Mouse (Mus musculus): Measurements from ENCODE around the gene Gdpd3. TPM values are rescaled to one million over a fixed set of nuclear protein-coding genes. Genes with fewer than 3 reads are reported as not detected.

The Gdpd3 gene
- polyA plus RNA-seq, 2 experiments from 2014 or later = 13.9 to 17.4 TPM

DNA sequence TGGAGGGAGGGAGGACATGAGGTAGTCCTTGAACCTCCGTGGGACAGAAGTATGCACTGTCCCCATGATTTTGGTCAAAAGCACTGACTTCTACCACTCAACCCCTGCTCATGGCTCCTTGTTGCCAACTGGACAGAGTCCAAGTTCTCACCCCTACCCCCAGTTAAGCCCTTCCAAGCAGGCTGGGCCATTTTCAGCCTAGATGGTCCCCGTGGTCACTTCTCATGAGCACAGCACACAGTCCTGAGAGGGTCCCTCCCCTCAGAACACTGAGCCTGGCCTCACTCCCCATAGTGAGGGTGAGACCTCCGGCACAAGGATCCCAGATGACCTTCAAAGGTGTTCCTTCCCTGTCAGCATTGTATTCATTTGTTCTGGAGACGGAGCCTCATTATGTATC is 23.0 kb downstream of the Gdpd3 start:
- ATAC-seq = no peak

DNA sequence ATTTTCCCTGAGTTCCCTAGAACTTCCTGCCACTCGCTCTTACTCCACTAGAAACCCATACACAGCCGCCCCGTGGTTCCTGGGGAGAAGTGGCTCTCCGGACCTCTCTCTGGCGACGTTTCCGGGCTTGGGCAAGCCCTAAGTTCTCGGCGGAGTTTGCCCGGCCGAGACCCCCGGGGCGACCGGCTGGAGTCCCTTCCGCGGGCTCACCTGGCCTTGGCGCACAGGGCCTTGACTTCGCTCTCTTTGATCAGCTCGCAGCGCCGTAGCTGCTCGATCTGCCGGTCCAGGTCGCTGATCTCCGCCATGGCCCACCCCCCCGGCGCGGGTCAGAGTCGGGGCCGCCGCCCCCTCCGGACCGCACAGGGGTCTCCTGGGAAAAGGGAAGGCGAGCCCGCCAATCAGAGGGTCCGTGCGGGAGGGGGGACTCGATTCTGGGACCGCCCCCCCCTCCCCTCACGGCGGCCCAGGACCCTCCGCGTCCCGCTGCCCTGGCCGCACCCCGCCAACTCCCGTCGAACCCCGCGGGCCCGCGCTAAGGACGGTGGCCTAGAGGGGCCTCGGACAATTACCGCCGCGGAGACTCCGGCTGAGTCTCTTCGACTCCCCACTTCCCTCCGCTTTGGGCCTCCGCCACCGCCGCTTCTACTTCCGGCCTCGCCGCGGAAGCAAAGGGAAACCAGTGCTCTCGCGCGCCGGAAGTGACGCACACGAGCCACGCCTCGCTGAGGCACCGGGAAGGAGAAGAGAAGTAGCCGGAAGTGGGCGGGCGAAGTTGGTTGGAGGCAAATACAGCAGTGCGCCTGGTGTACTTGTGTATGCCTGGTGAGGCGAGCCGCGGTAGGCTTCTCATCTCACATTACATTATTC is 26.0 kb downstream of the Gdpd3 start, which contains the start of gene Ppp4c:
Gene Ppp4c (minus strand): TSS at position 646 of the 870 bp plus-strand sequence.
- ATAC-seq = peak; percentile 91

DNA sequence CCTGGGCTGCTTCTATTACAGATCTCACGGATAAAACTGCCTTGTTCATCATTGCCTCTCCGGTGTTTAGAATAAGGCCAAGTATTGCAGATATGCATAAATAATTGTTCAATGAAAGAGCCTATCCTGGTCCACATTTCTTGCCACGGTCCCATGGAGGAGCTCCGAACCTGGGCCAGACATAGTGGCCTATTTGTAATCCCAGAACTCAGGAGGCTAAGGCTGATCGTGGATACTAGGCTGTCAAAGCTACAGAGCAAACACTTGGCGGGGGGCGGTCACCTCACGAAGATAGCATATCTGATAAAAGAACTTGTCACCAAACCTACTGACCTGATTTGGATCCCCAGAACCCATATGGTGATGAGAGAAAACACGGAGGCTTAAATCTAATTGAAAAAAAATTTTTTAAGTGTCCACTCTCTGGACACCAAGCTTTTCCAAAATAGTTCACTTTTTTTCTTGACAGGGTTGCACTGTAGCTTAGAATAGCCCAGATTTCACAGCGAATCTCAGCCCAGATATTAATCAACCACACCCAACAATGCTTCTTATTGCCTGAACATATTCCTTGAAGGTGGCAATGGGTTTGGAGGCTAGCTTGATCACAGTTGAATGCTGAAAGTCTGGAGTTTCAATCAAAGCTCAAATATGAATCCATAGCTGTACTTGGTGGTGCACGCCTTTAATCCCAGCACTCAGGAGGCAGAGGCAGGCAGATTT is 26.7 kb downstream of the Gdpd3 start:
- no peak for ATAC-seq

DNA sequence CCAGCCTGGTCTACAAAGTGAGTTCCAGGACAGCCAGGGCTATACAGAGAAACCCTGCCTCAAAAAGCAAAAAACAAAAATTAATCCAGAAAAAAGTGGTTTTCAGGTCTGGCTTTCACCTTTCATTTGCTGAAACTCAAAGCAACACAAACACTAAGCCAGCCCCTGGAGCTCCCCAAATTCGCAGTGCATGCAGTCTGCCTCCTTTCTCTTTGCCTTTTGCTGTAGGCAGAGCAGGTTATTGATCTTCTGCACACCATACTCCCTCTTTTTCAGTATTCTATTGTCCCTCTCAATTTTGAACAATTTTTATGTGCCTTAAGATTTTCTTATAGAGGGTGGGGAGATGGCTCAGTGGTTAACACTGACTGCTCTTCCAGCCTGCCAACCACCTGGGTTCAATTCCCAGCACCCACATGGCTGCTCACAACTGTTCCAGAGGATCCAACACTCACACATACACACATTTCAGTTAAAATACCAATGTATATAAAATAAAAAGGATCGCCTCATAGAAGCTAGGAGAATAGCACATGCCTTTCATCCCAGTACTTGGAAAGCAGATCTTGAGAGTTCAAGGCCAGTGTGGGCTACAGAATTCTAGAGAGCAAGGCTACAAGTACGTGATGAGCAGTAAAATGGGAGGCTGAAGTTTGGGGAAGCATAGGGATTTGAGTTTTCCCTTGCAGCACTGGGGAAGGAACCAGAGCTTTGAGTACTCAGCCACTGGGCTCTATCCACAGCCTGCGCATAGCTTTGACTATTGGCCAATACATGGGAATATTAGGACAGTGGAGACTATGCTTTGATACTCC is 27.5 kb downstream of the Gdpd3 start:
- no peak for ATAC-seq

DNA sequence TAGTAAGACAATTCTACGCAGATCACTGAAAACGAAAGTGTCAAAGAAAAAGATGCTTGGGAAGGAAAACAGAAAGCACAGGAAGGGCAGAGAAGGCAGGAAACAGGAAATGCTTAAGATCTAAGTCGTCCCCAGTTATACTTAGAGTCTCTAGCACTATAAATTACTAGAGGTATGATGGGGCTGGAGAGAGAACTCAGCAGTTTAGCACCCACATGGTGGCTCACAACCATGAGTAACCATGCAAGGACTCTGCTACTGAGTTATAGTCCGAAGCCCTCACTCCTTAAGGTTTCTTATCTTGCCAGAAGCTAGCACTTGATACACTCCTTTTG is 28.1 kb downstream of the Gdpd3 start:
- peak; percentile 33 for ATAC-seq

DNA sequence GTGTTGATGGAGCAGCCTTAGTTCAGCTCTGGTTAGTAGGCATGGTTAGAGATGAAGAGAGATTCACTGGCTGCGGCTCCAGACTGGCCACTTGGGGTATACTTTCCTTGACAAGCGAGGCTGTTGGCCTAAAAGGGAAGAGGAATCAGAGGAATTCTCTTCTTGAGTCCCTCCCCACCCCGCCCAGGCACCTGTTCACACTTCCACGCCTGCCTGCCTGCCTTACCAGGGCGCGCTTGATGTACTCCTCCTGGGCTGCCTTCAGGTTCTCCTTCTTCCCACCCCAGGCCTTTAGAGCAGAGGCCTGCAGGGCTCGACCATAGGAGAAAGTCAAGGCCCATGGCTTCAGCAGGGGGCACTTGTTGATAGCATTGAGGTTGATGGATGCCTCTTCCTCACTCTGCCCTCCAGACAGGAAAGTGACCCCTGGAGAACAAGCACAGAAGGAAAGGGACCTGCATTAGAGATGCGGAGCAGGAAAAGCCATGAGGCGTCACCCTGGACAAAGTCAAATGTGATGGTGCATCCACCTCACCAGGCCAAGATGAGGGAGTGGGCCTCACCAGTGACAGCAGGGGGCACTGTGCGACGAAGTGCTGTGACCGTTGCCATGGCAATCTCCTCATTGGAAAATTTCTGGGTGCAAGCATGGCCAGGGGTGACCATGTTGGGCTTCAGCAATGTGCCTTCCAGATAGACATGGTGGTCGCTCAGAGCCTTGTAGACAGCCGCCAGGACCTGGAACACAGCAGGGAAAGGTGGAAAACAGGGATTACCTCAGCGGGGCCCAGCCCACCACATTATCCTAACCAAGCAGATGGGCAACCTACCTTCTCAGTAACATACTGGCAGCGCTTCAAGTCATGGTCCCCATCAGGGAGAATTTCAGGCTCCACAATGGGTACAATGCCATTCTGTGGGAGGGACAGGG is 29.5 kb downstream of the Gdpd3 start:
- ATAC-seq = no peak

DNA sequence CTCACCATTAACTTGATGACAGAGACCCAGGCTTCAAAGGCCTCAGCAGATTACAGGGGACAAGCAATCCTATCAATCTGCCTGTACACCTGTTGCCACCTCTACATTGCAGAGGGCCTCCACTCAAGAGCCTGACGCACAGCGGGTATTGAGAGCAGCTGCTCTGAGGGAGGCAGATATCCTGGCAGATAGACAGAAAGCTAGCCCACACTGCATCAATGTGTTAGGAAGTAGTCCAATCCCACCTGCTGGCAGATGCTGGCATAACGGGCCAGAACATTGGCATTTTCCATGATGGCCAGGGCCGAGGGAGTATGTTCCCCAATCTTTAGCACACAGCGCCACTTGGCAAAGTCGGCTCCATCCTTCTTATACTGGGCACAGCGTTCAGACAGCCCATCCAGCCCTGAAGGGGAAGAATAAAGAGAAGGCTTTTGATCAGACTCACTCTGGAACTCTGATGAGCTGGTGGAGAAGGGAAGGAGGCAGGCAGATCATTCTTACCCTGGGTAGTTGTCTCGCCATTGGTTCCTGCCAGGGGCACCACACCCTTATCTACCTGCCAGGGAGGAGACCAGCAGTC is 30.3 kb downstream of the Gdpd3 start:
- no peak for ATAC-seq

DNA sequence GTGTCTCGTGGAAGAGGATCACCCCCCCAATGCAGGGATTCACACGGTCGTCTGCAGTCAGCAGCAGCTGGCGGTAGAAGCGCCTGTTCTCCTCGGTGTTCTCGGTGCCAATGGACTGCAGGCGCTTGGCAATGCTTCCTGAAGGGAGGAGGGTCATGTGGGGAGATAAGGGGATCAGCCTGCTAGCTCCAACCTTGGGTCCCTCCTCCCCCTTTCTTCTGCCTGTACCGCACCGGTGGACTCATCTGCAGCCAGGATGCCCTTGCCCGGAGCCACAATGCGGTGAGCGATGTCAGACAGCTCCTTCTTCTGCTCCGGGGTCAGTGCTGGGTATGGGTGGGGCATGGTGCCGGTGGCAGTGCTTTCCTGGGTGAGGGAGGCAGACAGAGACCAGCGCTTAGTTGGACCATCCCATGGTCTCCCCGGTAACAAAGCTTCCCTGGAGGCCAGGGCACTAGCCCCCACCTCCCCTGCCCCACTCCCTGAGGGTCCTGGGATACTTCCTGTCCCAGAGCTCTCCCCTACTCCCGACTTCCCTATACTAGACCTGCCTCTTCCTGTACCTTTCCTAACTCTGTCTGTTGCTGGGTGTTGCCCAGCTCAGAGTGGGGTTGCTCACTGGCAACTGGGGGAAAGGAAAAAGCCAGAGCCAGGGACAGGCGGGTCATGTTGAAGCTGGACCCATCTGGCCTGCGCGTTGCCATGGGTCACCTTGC is 31.4 kb downstream of the Gdpd3 start, which contains the start of gene Fam57b:
Gene Fam57b (plus strand): TSS at position 258 of the 716 bp plus-strand sequence.
- ATAC-seq = no peak

DNA sequence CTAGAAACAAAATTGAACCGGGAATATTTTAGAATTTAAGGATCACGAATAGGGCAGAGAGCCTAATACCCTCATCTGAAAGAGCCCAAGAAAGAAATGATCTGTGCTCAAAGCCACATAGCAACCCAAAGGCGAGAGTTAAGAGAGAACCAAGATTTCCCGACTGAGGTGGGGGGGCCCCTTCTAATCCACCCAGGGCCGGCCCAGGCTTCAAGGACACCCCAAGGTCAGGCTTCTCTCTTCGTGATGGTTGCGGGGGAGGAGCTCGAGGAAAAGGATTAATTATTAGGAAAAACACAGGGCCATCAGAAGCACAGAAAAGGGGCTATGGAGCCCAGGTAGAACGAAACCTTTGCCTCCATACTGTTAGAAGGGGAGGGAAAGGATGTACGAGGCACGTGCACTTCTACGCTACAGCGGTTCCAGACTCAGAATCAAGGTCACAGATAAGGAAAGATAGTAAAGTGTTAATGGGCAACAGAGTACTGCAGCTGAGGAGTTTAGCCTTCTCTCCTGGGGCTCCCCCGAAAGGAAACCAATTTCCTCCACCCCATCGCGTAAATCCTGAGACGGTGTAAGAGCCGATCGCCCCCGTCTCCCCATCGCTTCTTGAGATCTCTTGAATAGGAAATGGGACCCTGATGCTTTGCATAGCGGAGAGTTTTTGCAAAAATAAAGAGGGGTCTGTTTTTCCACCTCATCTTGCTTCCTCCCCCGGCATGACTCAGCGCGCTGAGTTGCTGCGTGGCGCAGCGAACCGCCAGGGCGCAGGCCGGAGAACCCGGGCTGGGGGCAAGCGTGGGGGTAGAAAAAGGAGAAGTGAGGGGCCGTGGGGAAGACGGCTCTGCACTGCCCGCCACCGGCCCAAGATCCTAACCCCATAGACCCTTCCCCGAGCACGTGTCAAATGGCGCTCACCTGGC is 32.3 kb downstream of the Gdpd3 start:
- peak; percentile 19 for ATAC-seq

DNA sequence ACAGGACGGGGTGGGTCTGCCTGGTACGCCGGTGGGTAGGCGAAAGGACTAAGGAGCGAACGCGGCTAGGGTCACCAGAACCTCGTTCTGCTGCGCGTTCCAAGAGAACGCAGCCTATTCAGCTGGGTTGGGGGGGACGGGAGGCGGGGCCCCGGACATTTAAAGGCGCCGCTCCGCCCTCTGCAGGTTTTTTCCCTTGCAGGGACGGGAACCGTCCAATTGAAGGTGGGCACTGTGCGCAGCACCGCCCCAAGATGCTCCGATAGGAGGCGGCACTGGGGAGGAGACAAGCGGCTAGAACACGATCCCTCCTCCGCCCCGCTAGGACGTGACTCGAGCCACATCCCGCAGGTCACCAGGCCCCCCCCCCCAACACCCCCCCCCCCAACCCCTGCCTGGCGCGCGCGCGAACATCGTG is 32.9 kb downstream of the Gdpd3 start:
- peak; percentile 88 for ATAC-seq

DNA sequence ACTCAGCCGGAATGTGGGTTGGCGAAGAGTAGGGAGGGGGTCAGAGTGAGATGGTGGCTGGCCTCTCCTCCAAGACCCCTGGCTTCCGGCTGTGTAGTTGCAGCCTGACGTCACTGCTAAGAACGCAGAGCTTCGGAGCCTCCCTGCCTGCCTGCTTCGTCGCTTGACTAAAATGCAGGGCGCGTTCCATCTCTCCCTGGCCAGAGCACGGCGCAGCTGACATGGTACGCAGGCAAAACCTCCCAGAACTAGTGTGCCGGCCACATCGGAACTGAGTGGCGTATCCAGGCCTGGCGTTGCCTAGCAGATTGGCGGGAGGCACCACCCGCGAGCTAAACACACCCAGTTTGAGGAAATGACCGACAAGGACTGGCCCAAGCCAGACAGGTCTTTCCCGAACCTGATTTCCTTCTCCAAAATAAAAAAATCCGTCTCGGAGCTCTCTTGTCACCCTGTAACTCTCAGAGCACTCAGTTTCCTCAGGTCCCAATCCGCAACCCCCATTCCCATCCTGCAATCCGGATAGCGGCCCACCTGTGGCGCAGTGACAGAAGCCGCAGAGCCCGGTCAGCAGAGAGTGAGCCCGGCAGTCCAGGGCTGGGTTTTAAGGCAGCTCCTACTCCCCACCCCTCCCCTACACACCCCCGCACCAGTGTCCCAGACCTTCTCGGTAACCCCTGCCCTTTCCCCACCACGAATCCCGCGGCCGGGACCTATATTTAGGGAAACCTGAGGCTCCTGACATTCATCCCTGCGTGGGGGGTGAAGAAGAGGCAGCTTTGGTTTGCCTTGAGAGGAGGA is 33.5 kb downstream of the Gdpd3 start:
- peak; percentile 74 for ATAC-seq

DNA sequence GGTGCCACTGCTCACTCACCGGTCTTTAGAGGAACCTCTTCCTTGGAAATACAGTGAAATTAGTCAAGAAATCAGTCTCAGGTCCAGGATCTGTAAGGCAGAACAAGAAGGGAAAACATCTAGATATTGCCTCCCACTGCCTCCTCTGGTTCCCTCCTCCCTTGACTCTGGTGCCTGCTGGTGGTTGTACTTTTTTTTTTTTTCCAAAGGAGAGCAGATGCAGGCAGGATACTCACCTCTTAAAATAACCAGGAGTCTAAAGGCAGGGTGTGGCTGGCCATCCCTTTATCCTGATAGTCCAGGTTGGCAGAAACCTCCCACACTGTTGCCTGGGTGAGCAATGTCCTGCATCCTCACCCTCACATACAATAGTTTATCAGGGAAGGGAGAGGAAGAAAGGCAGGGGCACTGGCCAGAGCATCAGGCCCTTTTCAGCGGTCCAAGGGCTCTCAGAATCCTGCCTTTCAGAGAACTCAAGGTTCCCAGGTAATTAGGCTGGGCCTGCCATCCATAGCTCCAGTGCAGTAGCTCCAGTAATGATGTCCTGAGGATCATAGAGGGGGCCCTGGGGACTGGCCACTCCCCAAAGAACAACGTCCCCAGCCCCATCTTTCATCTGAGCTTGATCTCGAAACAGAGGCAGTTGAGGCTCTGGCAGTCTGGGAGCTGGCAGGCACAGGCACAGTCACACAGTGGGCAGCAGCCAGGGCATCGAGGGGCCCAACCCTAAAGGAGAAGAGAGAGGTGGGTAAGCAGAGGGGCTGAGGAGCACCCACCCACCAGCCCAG is 34.3 kb downstream of the Gdpd3 start:
- ATAC-seq = no peak

DNA sequence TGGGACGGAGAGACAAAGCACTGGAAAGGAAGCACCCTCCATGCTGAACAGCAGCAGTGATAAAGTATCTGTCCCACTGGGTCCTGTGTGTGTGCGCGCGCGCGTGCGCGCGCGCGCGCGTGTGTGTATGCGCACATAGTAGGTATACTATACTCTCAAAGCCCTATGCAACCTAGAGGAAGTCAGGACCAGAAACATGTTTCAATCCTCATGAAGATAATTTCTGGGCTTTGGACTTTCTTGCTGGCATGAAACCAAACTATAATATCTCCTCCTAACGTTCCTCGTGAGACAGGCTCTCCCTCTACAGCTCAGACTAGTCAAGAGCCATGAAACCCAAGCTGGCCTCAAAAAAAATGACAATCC is 34.9 kb downstream of the Gdpd3 start:
- no peak for ATAC-seq

DNA sequence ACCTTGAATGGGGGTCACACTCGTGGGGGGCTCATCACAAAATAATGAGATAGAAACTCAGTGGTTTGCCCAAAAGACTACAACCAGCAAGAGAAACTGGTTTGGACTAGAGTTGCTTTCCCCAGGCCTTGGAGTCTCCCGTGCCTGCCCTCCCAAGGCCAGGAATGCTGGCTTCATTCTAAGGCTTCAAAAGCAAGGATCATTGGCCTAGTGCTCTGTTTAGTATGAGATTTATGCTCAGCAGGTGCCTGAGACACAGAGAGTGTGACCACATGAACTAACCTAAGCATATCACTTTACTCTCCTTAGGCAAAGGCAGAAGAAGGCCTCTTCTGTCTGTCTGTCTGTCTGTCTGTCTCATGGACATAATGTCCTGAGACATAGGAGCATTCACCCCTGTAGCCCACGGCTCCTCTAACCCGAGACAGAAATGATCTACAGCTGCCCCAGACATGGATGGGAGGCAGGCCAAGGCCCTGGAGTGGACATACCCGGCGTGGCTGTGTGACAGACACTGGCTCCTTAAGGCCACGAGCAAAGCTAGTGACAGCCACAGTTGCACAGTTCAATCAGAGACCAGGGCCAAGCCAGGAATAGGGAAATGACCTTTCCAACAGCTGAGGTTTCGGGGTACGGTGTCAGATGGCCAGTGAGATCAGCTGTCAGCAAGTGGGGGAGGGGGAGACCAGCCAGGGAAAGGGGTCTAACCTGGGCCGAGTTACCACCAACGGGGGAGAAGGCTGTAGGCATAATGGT is 36.2 kb downstream of the Gdpd3 start:
- no peak for ATAC-seq

DNA sequence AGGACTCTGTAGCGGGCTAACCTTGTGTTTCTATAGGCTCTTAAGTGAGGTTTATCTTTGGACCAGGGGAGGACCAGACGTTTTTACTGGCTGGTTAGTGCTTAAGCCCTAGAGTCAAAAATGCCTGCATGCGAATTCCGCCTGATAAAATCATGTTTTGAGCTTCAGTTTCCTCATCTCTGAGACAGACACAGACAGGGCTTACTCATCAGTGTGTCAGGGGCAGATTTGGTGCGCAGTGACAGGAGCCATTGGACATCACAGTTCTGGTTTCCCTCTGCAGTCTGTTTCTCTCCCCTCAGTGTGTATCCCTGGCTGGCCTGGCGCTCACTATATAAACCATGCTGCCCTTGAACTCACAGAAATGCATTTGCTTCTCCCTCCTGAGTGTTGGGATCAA is 37.0 kb downstream of the Gdpd3 start:
- ATAC-seq = no peak

DNA sequence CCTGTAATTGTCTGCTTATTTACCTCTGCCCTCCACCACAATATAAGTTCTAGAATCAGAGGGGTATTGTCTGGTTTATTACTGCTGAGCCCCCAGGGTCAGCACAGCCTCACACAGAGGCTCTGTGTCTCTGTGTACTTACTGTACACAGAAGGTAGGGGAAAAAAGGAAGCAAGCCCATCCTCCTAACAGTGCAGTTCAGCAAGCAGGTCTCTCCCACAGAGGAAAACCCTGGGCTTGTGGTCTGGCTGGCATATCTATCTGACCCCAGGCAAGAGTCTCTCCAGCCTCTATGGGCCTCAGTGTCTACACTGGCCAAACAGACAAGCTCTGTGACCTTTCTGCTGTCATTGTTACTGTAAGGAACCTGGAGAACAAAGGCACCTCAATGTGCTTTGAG is 37.6 kb downstream of the Gdpd3 start:
- ATAC-seq = no peak

DNA sequence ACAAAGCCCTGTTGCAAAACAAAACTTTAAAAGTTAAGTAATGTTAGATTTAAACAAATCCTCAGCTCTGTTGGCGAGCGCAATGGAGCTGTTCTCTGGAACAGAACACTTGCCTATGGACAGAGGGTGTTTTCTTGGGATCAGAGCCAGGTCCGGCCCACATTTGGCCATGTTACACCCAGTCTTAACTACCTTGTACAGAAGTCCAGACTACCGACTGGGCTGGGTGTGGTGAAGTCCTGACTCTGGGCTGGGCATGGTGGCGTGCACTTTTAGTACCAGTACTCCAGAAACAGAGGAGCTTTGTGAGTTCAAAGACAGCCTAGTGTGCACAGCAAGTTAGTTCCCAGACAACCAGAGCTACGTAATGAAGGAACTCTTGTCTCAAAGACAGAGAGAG is 40.8 kb downstream of the Gdpd3 start:
- no peak for ATAC-seq
